Mouse (Mus musculus): ENCODE measurements around the gene Lrrc15. TPM values are rescaled to one million over a fixed set of nuclear protein-coding genes. Genes with fewer than 3 reads are reported as not detected.

Lrrc15 gene
- total RNA-seq, 2 experiments from 2014 or later: not detected

- no peak for DNase-seq (ENCODE audit: extremely low spot score in 1 of 2, low spot score in 2 of 2)
- intact Hi-C loops (cut with DNase I): no loop called here
- H3K27ac ChIP-seq: peak overlapping the region; percentile 44; the same call in 1 of the 2 replicates
These were observed 11.0 kb downstream of the Lrrc15 start for GRCm38 (mm10) chr16:30271941-30272595.

GRCm38 (mm10) chr16:30271223-30271761 is 11.8 kb downstream of the Lrrc15 start:
- intact Hi-C loops (cut with DNase I): no loop called here
- H3K27ac ChIP-seq: no peak overlapping the region

More at GRCm38 (mm10) chr16:30271941-30272595, 11.0 kb downstream of the Lrrc15 start:
- no peak overlapping the region for H3K4me3 ChIP-seq
- TF ChIP-seq CTCF (IDR thresholded peaks at IDR 0.05): no peak

GRCm38 (mm10) chr16:30267359-30267758 is 15.7 kb downstream of the Lrrc15 start, which contains the start of gene Cpn2:
Cpn2 (minus strand) TSS chr16:30267499.
- intact Hi-C loops (cut with DNase I): no loop called here
- no peak for DNase-seq (ENCODE audit: extremely low spot score in 1 of 2, low spot score in 2 of 2)
- no peak for TF ChIP-seq CTCF (IDR thresholded peaks at IDR 0.05)
- Histone ChIP-seq H3K4me3 (no peak within 1 kb of the TSS), H3K27ac (no peak within 1 kb of the TSS)

More at GRCm38 (mm10) chr16:30271223-30271761, 11.8 kb downstream of the Lrrc15 start:
- DNase-seq (ENCODE audit: extremely low spot score in 1 of 2, low spot score in 2 of 2): no peak
- no peak overlapping the region for H3K4me3 ChIP-seq
- no peak for TF ChIP-seq CTCF (IDR thresholded peaks at IDR 0.05)

GRCm38 (mm10) chr16:30266561-30266960 is 16.5 kb downstream of the Lrrc15 start:
- intact Hi-C loops (cut with DNase I): no loop called here
- TF ChIP-seq CTCF (IDR thresholded peaks at IDR 0.05): no peak
- H3K4me3 ChIP-seq: no peak overlapping the region
- no peak for DNase-seq (ENCODE audit: extremely low spot score in 1 of 2, low spot score in 2 of 2)
- no peak overlapping the region for H3K27ac ChIP-seq

GRCm38 (mm10) chr16:30265611-30266010 is 17.4 kb downstream of the Lrrc15 start:
- intact Hi-C loops (cut with DNase I): no loop called here
- DNase-seq (ENCODE audit: extremely low spot score in 1 of 2, low spot score in 2 of 2): no peak
- Histone ChIP-seq H3K4me3 (no peak overlapping the region), H3K27ac (no peak overlapping the region)
- no peak for TF ChIP-seq CTCF (IDR thresholded peaks at IDR 0.05)

- no peak overlapping the region for H3K4me3 ChIP-seq
- no peak for TF ChIP-seq CTCF (IDR thresholded peaks at IDR 0.05)
- intact Hi-C loops (cut with DNase I): no loop called here
- H3K27ac ChIP-seq: no peak overlapping the region
- no peak for DNase-seq (ENCODE audit: extremely low spot score in 1 of 2, low spot score in 2 of 2)
These were observed 19.9 kb downstream of the Lrrc15 start for GRCm38 (mm10) chr16:30263156-30263555.

GRCm38 (mm10) chr16:30262664-30263063 is 20.4 kb downstream of the Lrrc15 start:
- intact Hi-C loops (cut with DNase I): no loop called here
- TF ChIP-seq CTCF (IDR thresholded peaks at IDR 0.05): peak; percentile 83
- Histone ChIP-seq H3K4me3 (no peak overlapping the region), H3K27ac (no peak overlapping the region)
- peak; percentile 47 to 66 for DNase-seq (ENCODE audit: extremely low spot score in 1 of 2, low spot score in 2 of 2)

GRCm38 (mm10) chr16:30262157-30262556 is 20.9 kb downstream of the Lrrc15 start:
- intact Hi-C loops (cut with DNase I): no loop called here
- Histone ChIP-seq H3K27ac (no peak overlapping the region), H3K4me3 (no peak overlapping the region)

GRCm38 (mm10) chr16:30261341-30261740 is 21.7 kb downstream of the Lrrc15 start:
- Histone ChIP-seq H3K4me3 (no peak overlapping the region), H3K27ac (no peak overlapping the region)
- intact Hi-C loops (cut with DNase I): no loop called here
- TF ChIP-seq CTCF (IDR thresholded peaks at IDR 0.05): no peak
- no peak for DNase-seq (ENCODE audit: extremely low spot score in 1 of 2, low spot score in 2 of 2)

More at GRCm38 (mm10) chr16:30262157-30262556, 20.9 kb downstream of the Lrrc15 start:
- DNase-seq (ENCODE audit: extremely low spot score in 1 of 2, low spot score in 2 of 2): no peak
- TF ChIP-seq CTCF (IDR thresholded peaks at IDR 0.05): no peak

GRCm38 (mm10) chr16:30260012-30260635 is 22.9 kb downstream of the Lrrc15 start:
- no peak for DNase-seq (ENCODE audit: extremely low spot score in 1 of 2, low spot score in 2 of 2)
- intact Hi-C loops (cut with DNase I): no loop called here
- H3K27ac ChIP-seq: no peak overlapping the region
- H3K4me3 ChIP-seq: no peak overlapping the region
- no peak for TF ChIP-seq CTCF (IDR thresholded peaks at IDR 0.05)

GRCm38 (mm10) chr16:30259444-30259843 is 23.6 kb downstream of the Lrrc15 start:
- TF ChIP-seq CTCF (IDR thresholded peaks at IDR 0.05): no peak
- DNase-seq (ENCODE audit: extremely low spot score in 1 of 2, low spot score in 2 of 2): no peak
- H3K4me3 ChIP-seq: no peak overlapping the region
- intact Hi-C loops (cut with DNase I): no loop called here
- no peak overlapping the region for H3K27ac ChIP-seq

GRCm38 (mm10) chr16:30258441-30258840 is 24.6 kb downstream of the Lrrc15 start:
- no peak overlapping the region for H3K27ac ChIP-seq
- intact Hi-C loops (cut with DNase I): no loop called here
- no peak for TF ChIP-seq CTCF (IDR thresholded peaks at IDR 0.05)
- DNase-seq (ENCODE audit: extremely low spot score in 1 of 2, low spot score in 2 of 2): no peak
- no peak overlapping the region for H3K4me3 ChIP-seq

Data from left cerebral cortex, adult 2 months (tissue).